Mouse (Mus musculus): ENCODE results near the gene 2310030G06Rik. TPM values are rescaled to one million over a fixed set of nuclear protein-coding genes. Genes with fewer than 3 reads are reported as not detected.

2310030G06Rik gene
- polyA plus RNA-seq, 2 experiments: 1.8 to 2.3 TPM

DNA sequence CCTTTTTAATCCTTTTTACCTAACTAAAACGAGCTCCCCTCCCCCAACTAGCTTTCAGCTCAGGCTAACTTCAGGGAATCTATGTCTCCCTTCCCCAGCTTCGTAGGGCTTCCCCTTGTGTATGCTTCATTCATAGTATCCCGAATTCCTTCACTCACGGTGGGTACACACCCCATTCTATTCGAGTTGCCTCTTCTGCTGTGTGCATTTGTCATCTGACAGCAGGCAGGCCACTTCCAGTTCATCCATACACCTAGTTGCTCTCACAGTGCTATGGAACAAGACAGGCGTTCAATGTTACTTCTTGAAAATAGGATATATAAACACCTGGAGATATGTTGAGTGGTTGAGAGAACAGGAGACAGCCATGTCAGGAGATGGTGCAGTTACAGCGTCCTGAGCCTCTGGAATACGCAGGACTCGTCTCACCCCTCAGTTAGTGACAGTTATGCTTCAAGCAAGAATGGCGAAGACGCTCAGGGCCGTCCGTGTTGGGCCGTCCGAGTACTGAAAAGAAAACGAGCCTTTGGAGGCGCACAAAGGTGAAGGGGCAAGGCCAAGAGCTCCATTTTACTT is 21.3 kb upstream of the 2310030G06Rik start:
- no peaks in the 10 kb centered on the region for H3K9me3 ChIP-seq (ENCODE audit: control insufficient read depth, low read length)
- peak overlapping the region; percentile 78 for H3K9ac ChIP-seq (replicated peaks)
- TF ChIP-seq CTCF (IDR thresholded peaks at IDR 0.05; ENCODE audit: low read depth) (no peak), EP300 (IDR thresholded peaks at IDR 0.05; ENCODE audit: low read depth) (no peak)
- no peak for DNase-seq (ENCODE audit: low read depth in 3 of 3, low spot score in 3 of 3)
- H3K27ac ChIP-seq: peak overlapping the region; percentile 74
- H3K4me2 ChIP-seq (ENCODE audit: low read depth): peak overlapping the region; percentile 92
- no peaks in the 10 kb centered on the region for H3K27me3 ChIP-seq (ENCODE audit: control insufficient read depth, insufficient read depth, low read length)
- H3K36me3 ChIP-seq (replicated peaks; ENCODE audit: control insufficient read depth, insufficient read depth, low read depth): peaks cover 6% of the 10 kb centered on the region
- peak overlapping the region; percentile 63 to 88 for H3K4me3 ChIP-seq (ENCODE audit: insufficient read depth in 1 of 2, low read depth in 2 of 2, low read length in 2 of 2)
- H3K4me1 ChIP-seq (replicated peaks; ENCODE audit: control insufficient read depth in 2 of 2, insufficient read depth in 2 of 2, low read length in 1 of 2): peaks cover 15% of the 10 kb centered on the region in 2 experiments
- 4% methylated on average over 17 of the region's 17 CpGs for WGBS (ENCODE audit: insufficient replicate concordance)
- ATAC-seq (ENCODE audit: insufficient read depth): peak; percentile 19

DNA sequence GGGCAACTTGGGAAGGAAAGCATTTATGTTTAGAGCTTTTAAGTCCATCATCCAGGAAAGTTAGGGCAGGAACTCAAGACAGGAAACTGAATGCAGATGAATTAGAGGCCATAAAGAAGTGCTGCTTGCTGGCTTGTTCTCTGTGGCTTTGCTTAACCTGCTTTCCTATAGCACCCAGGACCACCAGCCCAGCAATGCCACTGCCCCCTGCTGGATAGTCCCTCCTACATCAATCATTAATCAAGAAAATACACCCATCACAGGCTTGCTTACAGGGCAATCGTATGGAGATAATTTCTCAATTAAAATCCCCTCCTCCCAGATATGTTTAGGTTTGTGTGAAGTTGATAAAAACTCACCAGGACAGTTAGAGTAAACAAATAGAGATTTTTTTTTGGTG is 17.0 kb upstream of the 2310030G06Rik start:
- peak; percentile 61 for TF ChIP-seq CTCF (IDR thresholded peaks at IDR 0.05; ENCODE audit: low read depth)
- TF ChIP-seq EP300 (IDR thresholded peaks at IDR 0.05; ENCODE audit: low read depth): no peak
- no peak overlapping the region for H3K4me3 ChIP-seq (ENCODE audit: insufficient read depth in 1 of 2, low read depth in 2 of 2, low read length in 2 of 2)

DNA sequence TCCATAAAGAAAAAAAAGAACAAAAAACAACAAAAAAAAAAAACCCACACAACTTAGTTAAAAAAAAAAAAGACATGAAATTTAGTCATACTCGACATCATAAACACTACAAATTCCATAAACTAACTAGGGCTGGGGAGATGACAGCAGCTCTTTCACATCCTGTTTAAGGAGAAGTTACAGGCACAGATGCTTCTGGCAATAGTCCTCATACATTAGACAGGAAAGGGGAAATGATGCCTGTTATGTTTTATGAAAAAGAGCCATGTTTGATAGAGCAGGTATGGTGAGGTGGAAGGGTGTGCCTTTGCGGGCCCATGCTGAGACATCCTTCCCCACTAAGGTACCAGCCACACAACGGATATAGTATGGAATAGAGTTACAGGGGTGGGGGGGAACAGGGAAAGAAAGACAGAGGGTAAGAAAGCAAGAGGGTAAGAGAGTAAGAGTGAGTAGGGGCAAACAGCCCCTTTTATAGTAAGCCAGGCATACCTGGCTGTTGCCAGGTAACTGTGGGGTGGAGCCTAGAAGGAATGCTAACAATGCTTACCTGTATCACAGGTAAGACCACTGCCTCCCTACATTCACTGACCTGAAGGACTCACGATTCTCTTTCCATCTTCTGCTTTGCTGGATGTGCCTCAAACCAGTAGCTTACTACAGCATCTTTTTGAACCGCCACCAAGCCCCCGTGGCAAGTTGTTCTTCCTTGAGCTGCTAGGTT is 15.3 kb upstream of the 2310030G06Rik start:
- DNase-seq (ENCODE audit: low read depth in 3 of 3, low spot score in 3 of 3): no peak
- Histone ChIP-seq H3K9ac (replicated peaks) (no peak overlapping the region), H3K4me2 (ENCODE audit: low read depth) (no peak overlapping the region), H3K27me3 (ENCODE audit: control insufficient read depth, insufficient read depth, low read length) (no peaks in the 10 kb centered on the region; the same call in 1 of the 2 replicates), H3K4me3 (ENCODE audit: insufficient read depth in 1 of 2, low read depth in 2 of 2, low read length in 2 of 2) (no peak overlapping the region), H3K36me3 (replicated peaks; ENCODE audit: control insufficient read depth, insufficient read depth, low read depth) (no peaks in the 10 kb centered on the region), H3K4me1 (replicated peaks; ENCODE audit: control insufficient read depth in 2 of 2, insufficient read depth in 2 of 2, low read length in 1 of 2) (no peaks in the 10 kb centered on the region), H3K9me3 (ENCODE audit: control insufficient read depth, low read length) (no peaks in the 10 kb centered on the region), H3K27ac (no peak overlapping the region)
- ATAC-seq (ENCODE audit: insufficient read depth): no peak
- TF ChIP-seq EP300 (IDR thresholded peaks at IDR 0.05; ENCODE audit: low read depth) (no peak), CTCF (IDR thresholded peaks at IDR 0.05; ENCODE audit: low read depth) (no peak)
- WGBS (ENCODE audit: insufficient replicate concordance): 58% methylated on average over 6 of the region's 6 CpGs

More for the DNA sequence above, 17.0 kb upstream of the 2310030G06Rik start:
- Histone ChIP-seq H3K36me3 (replicated peaks; ENCODE audit: control insufficient read depth, insufficient read depth, low read depth) (no peaks in the 10 kb centered on the region), H3K9me3 (ENCODE audit: control insufficient read depth, low read length) (no peaks in the 10 kb centered on the region), H3K4me2 (ENCODE audit: low read depth) (no peak overlapping the region), H3K4me1 (replicated peaks; ENCODE audit: control insufficient read depth in 2 of 2, insufficient read depth in 2 of 2, low read length in 1 of 2) (peaks cover 3 to 5% of the 10 kb centered on the region in 2 experiments; a peak in 3 of 4 replicates), H3K27ac (no peak overlapping the region), H3K27me3 (ENCODE audit: control insufficient read depth, insufficient read depth, low read length) (no peaks in the 10 kb centered on the region; the same call in 1 of the 2 replicates), H3K9ac (replicated peaks) (no peak overlapping the region)
- ATAC-seq (ENCODE audit: insufficient read depth) (no peak), DNase-seq (ENCODE audit: low read depth in 3 of 3, low spot score in 3 of 3) (no peak)
- 65% methylated on average over 1 of the region's 1 CpGs for WGBS (ENCODE audit: insufficient replicate concordance)

DNA sequence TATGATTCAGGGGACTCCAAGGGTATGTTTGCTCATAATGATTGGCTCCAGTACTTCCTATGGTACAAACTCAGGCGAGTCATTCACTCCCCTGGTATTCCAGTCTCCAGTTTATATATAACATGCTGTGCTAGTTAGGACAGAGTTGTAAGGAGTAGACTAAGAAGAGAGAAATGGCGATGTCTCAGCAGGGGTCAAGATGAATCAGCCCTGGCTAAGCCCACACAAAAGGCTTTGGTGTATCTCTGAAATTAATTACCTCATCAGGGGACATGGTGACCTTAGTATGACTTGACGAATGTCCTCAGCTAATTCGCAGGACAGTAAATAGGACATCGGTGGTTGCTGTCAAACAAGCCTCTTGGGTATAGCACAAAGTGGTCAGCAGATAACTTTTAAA is 10.4 kb upstream of the 2310030G06Rik start:
- no peaks in the 10 kb centered on the region; the same call in 1 of the 2 replicates for H3K27me3 ChIP-seq (ENCODE audit: control insufficient read depth, insufficient read depth, low read length)
- ATAC-seq (ENCODE audit: insufficient read depth) (no peak), DNase-seq (ENCODE audit: low read depth in 3 of 3, low spot score in 3 of 3) (no peak)
- H3K36me3 ChIP-seq (replicated peaks; ENCODE audit: control insufficient read depth, insufficient read depth, low read depth): no peaks in the 10 kb centered on the region
- H3K9ac ChIP-seq (replicated peaks): no peak overlapping the region
- WGBS (ENCODE audit: insufficient replicate concordance): 55% methylated on average over 5 of the region's 5 CpGs
- no peak overlapping the region for H3K27ac ChIP-seq
- TF ChIP-seq EP300 (IDR thresholded peaks at IDR 0.05; ENCODE audit: low read depth): no peak
- TF ChIP-seq CTCF (IDR thresholded peaks at IDR 0.05; ENCODE audit: low read depth): no peak
- H3K4me1 ChIP-seq (replicated peaks; ENCODE audit: control insufficient read depth in 2 of 2, insufficient read depth in 2 of 2, low read length in 1 of 2): no peaks in the 10 kb centered on the region
- no peak overlapping the region for H3K4me3 ChIP-seq (ENCODE audit: insufficient read depth in 1 of 2, low read depth in 2 of 2, low read length in 2 of 2)
- H3K9me3 ChIP-seq (ENCODE audit: control insufficient read depth, low read length): no peaks in the 10 kb centered on the region
- H3K4me2 ChIP-seq (ENCODE audit: low read depth): no peak overlapping the region

DNA sequence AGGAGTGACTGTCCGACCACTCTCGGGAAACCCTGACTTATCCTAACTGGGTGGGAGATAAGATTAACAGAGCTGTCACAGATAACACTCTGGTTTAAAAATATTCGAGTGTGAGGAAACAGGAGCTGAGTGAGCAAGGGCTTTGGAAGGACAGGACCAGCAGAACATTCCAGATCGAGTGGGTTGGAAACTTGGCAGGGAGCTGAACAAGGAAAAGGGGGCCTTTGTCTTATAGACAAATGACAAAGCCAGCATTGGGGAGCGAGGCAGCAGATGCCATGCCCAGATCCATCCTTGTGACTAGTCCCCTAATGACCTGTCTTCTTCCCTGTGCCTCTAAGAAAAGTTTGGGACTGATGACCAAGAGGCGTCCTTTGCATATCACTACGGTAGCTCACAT is 7.6 kb upstream of the 2310030G06Rik start:
- H3K27ac ChIP-seq: no peak overlapping the region
- WGBS (ENCODE audit: insufficient replicate concordance): 37% methylated on average over 7 of the region's 7 CpGs
- no peak for ATAC-seq (ENCODE audit: insufficient read depth)
- H3K4me2 ChIP-seq (ENCODE audit: low read depth): no peak overlapping the region
- no peak for DNase-seq (ENCODE audit: low read depth in 3 of 3, low spot score in 3 of 3)
- H3K27me3 ChIP-seq (ENCODE audit: control insufficient read depth, insufficient read depth, low read length): no peaks in the 10 kb centered on the region
- H3K4me1 ChIP-seq (replicated peaks; ENCODE audit: control insufficient read depth in 2 of 2, insufficient read depth in 2 of 2, low read length in 1 of 2): no peaks in the 10 kb centered on the region
- H3K9ac ChIP-seq (replicated peaks): no peak overlapping the region
- TF ChIP-seq CTCF (IDR thresholded peaks at IDR 0.05; ENCODE audit: low read depth) (no peak), EP300 (IDR thresholded peaks at IDR 0.05; ENCODE audit: low read depth) (no peak)
- no peak overlapping the region for H3K4me3 ChIP-seq (ENCODE audit: insufficient read depth in 1 of 2, low read depth in 2 of 2, low read length in 2 of 2)
- no peaks in the 10 kb centered on the region for H3K9me3 ChIP-seq (ENCODE audit: control insufficient read depth, low read length)
- H3K36me3 ChIP-seq (replicated peaks; ENCODE audit: control insufficient read depth, insufficient read depth, low read depth): no peaks in the 10 kb centered on the region

Data from liver, embryonic 14.5 days (tissue).